Mouse (Mus musculus): ENCODE results near the gene Kng1. TPM values are rescaled to one million over a fixed set of nuclear protein-coding genes. Genes with fewer than 3 reads are reported as not detected.

Kng1 gene
- polyA plus RNA-seq, 1 experiment from 2014 or later, result not detected

DNA sequence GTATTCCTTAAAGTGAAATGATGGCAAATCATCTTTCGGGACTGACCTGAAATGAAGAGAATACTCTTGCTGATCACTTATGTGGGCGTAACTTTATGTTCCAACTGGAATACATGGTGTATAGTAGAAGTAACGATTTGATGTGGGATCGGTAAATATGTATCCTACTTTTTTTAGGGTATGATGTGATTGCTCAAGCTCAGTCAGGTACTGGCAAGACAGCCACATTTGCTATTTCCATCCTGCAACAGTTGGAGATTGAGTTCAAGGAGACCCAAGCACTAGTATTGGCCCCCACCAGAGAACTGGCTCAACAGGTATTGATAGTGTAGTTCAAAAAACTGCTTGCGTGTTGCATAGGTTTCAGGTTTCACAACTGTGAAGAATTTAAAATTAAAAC is 51.3 kb downstream of the Kng1 start:
- H3K27me3 ChIP-seq (ENCODE audit: control insufficient read depth, insufficient read depth, low read length), result no peaks in the 10 kb centered on the region
- peak overlapping the region; percentile 100 for H3K9ac ChIP-seq
- peaks cover 19% of the 10 kb centered on the region for H3K4me1 ChIP-seq (replicated peaks; ENCODE audit: control insufficient read depth, insufficient read depth, low read length)
- ATAC-seq (ENCODE audit: low FRiP score) (no peak), DNase-seq (ENCODE audit: low spot score) (no peak)
- WGBS, result 5% methylated on average over 5 of the region's 5 CpGs
- no peaks in the 10 kb centered on the region for H3K9me3 ChIP-seq (ENCODE audit: control insufficient read depth, low read length)
- 0 out of 2 replicates have a peak overlapping the region, but pooled peaks have one; percentile 98 for H3K27ac ChIP-seq
- H3K36me3 ChIP-seq (replicated peaks; ENCODE audit: control insufficient read depth, insufficient read depth), result peaks cover 52% of the 10 kb centered on the region
- peak overlapping the region; percentile 99 for H3K4me2 ChIP-seq (replicated peaks)
- peak overlapping the region; percentile 95 for H3K4me3 ChIP-seq (replicated peaks; ENCODE audit: low read length)

DNA sequence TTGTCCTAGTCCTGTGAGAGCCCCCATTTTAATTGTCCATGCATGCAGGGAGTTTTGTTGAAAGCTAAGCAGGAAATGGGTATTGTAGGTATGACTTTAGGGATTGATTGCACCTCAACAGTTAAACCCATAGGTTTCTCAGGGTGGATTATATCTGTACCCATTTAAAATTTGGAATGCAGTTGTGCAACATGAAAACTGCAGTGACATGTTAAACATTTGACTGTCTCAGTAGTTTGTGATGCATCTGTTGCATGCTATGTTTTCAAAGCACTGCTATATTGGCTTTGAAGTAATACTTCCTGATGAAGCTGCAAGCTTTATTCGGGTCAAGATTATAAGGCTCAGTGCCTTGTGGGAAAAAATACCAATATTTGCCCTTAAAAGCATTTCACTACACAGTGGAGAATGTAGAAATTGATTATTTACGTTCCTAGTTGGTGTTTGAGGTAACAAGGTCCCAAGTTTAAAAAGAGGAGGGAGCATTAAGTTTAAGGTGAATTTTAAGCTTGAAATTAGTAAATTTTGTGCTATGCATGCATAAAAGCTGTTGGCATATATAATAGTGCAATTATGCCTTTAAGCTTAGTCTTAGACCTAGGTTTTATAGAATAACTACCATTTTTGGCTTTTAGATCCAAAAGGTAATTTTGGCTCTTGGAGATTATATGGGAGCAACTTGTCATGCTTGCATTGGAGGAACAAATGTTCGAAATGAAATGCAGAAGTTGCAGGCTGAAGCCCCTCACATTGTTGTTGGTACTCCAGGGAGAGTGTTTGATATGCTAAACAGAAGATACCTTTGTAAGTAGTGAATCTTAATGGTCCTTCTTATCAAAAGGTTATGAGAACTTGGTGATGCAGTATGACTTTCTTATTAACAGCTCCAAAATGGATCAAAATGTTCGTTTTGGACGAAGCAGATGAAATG is 52.0 kb downstream of the Kng1 start:
- H3K27me3 ChIP-seq (ENCODE audit: control insufficient read depth, insufficient read depth, low read length), result no peaks in the 10 kb centered on the region
- peak overlapping the region; percentile 100 for H3K9ac ChIP-seq
- H3K36me3 ChIP-seq (replicated peaks; ENCODE audit: control insufficient read depth, insufficient read depth), result peaks cover 59% of the 10 kb centered on the region
- DNase-seq (ENCODE audit: low spot score) (no peak), ATAC-seq (ENCODE audit: low FRiP score) (no peak)
- 65% methylated on average over 5 of the region's 5 CpGs for WGBS
- H3K4me3 ChIP-seq (replicated peaks; ENCODE audit: low read length), result peak overlapping the region; percentile 95
- H3K4me2 ChIP-seq (replicated peaks), result peak overlapping the region; percentile 99
- peaks cover 19% of the 10 kb centered on the region for H3K4me1 ChIP-seq (replicated peaks; ENCODE audit: control insufficient read depth, insufficient read depth, low read length)
- H3K9me3 ChIP-seq (ENCODE audit: control insufficient read depth, low read length), result no peaks in the 10 kb centered on the region
- no peak overlapping the region for H3K27ac ChIP-seq

DNA sequence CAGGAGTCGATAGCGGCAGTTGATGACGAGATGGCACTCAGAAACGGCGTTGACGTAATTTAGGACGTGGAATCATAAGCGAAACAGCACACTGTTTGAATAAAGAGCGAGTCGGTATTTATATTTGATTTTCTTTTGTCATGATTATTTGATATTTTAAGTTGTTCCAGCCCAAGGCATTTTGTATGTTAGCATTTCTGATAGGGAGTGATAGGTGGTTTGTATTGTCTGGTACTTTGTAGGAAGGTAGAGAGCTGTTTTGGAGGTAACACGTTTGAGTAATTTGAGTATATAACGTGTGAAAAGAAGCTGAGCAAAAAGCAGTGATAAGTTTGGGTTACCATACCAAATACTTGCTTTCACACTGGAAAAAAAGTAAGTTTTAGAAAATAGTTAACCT is 54.7 kb downstream of the Kng1 start:
- H3K27me3 ChIP-seq (ENCODE audit: control insufficient read depth, insufficient read depth, low read length), result no peaks in the 10 kb centered on the region
- DNase-seq (ENCODE audit: low spot score), result no peak
- no peak overlapping the region for H3K4me2 ChIP-seq (replicated peaks)
- H3K9me3 ChIP-seq (ENCODE audit: control insufficient read depth, low read length), result no peaks in the 10 kb centered on the region
- peaks cover 19% of the 10 kb centered on the region for H3K4me1 ChIP-seq (replicated peaks; ENCODE audit: control insufficient read depth, insufficient read depth, low read length)
- no peak overlapping the region for H3K27ac ChIP-seq
- ATAC-seq (ENCODE audit: low FRiP score), result no peak
- no peak overlapping the region for H3K9ac ChIP-seq
- WGBS, result 87% methylated on average over 12 of the region's 12 CpGs
- H3K4me3 ChIP-seq (replicated peaks; ENCODE audit: low read length), result no peak overlapping the region
- H3K36me3 ChIP-seq (replicated peaks; ENCODE audit: control insufficient read depth, insufficient read depth), result peaks cover 84% of the 10 kb centered on the region

DNA sequence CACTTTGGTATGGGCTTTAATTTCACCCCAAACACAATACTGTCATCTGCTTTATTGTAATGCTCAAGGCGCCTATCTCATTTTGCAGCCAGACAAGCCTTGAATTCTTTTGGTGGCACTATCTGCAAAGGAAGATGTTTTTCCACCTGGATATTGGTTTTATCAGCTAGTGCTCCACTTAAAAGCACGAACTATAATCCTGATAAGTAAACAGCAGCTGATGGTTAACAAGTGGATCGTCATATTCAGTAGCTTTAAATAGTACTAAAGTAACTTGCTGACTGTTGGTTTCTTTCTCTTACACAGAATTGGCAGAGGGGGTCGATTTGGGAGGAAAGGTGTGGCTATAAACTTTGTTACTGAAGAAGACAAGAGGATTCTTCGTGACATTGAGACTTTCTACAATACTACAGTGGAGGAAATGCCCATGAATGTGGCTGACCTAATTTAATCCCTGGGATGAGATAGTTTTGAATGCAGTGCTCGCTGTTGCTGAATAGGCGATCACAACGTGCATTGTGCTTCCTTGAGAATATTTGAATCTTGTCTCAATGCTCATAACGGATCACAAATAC is 55.3 kb downstream of the Kng1 start:
- peaks cover 90% of the 10 kb centered on the region for H3K36me3 ChIP-seq (replicated peaks; ENCODE audit: control insufficient read depth, insufficient read depth)
- H3K27ac ChIP-seq, result no peak overlapping the region
- DNase-seq (ENCODE audit: low spot score) (no peak), ATAC-seq (ENCODE audit: low FRiP score) (no peak)
- H3K9me3 ChIP-seq (ENCODE audit: control insufficient read depth, low read length), result no peaks in the 10 kb centered on the region
- H3K27me3 ChIP-seq (ENCODE audit: control insufficient read depth, insufficient read depth, low read length), result no peaks in the 10 kb centered on the region
- peaks cover 19% of the 10 kb centered on the region for H3K4me1 ChIP-seq (replicated peaks; ENCODE audit: control insufficient read depth, insufficient read depth, low read length)
- no peak overlapping the region for H3K4me2 ChIP-seq (replicated peaks)
- no peak overlapping the region for H3K4me3 ChIP-seq (replicated peaks; ENCODE audit: low read length)
- WGBS, result 61% methylated on average over 9 of the region's 9 CpGs
- H3K9ac ChIP-seq, result no peak overlapping the region

DNA sequence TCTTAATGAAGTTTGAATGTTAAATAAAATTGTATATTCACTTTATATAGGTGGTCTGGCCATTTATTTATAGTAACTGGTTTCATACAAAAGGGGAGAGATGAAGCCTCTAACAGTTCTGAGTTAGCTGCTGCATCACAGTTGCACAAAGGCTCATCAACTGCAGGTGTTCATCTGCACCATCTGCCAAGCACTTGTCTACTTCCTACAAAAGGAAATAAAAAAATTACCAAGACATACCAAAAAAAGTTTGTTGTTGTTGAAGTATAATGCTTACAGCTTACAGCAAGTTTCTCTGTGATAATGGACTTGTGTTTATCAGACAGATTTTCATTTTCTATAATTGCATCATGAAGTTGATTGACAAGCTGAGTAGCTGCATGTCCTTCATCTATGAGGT is 56.2 kb downstream of the Kng1 start:
- Histone ChIP-seq H3K4me1 (replicated peaks; ENCODE audit: control insufficient read depth, insufficient read depth, low read length) (peaks cover 17% of the 10 kb centered on the region), H3K36me3 (replicated peaks; ENCODE audit: control insufficient read depth, insufficient read depth) (peaks cover 90% of the 10 kb centered on the region), H3K9ac (no peak overlapping the region), H3K27ac (no peak overlapping the region), H3K27me3 (ENCODE audit: control insufficient read depth, insufficient read depth, low read length) (no peaks in the 10 kb centered on the region), H3K9me3 (ENCODE audit: control insufficient read depth, low read length) (no peaks in the 10 kb centered on the region), H3K4me2 (replicated peaks) (no peak overlapping the region), H3K4me3 (replicated peaks; ENCODE audit: low read length) (no peak overlapping the region)
- ATAC-seq (ENCODE audit: low FRiP score), result no peak
- no peak for DNase-seq (ENCODE audit: low spot score)

DNA sequence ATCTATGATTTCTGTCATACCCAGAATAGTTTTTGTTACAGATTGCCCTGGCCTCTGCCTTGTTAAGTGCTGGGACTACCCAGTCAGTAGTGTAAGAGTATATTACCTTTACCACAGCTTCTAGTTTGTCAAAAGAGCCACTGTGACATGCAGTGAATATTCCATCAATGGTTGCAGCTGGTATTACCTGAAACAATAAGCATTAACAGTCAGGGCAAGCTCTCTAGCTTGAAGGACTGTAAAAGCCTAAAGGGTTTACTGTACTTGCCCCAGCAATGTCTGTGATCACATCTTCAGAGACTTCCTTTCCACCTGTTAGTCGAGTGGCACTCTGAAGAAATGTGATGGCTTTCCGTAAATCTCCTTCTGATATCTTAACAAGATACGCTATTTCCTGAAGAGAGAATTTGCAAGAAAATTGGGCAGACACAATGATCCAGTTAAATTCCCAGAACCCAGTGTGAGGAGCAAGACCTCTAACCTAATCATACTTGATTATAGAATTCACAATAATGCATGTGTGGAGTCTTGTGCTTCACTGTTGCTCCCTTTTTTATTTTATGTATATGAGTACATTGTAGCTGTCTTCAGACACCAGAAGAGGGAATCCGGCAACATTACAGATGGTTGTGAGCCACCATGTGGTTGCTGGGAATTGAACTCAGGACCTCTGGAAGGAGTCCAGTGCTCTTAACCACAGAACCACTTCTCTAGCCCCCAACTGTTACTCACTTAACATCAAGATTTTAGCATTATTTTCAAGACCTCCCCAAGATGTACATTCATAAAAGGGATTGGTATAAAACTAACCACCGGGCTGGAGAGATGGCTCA is 56.9 kb downstream of the Kng1 start:
- 69% methylated on average over 5 of the region's 5 CpGs for whole genome bisulfite sequencing

DNA sequence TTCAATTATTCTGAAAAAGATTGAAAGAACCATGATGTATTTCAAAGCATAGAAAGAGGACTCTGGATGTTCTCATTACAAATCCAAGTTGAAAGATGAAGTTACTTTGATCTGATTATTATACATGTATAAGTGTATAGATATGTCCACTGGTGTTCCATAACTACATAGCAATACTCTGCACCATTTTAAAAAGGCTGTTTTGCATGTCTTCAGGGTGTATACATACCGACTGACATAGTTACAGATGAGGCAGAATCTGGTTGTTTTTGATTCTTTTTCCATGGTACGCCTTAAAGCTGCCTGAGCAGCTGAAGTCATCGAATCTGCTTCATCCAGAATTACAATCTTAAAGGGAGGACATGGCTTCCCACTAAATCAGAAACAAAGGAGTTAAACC is 57.8 kb downstream of the Kng1 start:
- H3K4me1 ChIP-seq (replicated peaks; ENCODE audit: control insufficient read depth, insufficient read depth, low read length), result peaks cover 3% of the 10 kb centered on the region; the same call in 1 of the 2 replicates
- no peak overlapping the region for H3K9ac ChIP-seq
- ATAC-seq (ENCODE audit: low FRiP score) (no peak), DNase-seq (ENCODE audit: low spot score) (no peak)
- no peaks in the 10 kb centered on the region for H3K9me3 ChIP-seq (ENCODE audit: control insufficient read depth, low read length)
- no peak overlapping the region for H3K4me2 ChIP-seq (replicated peaks)
- no peaks in the 10 kb centered on the region for H3K27me3 ChIP-seq (ENCODE audit: control insufficient read depth, insufficient read depth, low read length)
- no peak overlapping the region for H3K4me3 ChIP-seq (replicated peaks; ENCODE audit: low read length)
- no peak overlapping the region for H3K27ac ChIP-seq
- H3K36me3 ChIP-seq (replicated peaks; ENCODE audit: control insufficient read depth, insufficient read depth), result peaks cover 85% of the 10 kb centered on the region
- 87% methylated on average over 3 of the region's 3 CpGs for WGBS

More for the DNA sequence above, 56.9 kb downstream of the Kng1 start:
- peaks cover 89% of the 10 kb centered on the region for H3K36me3 ChIP-seq (replicated peaks; ENCODE audit: control insufficient read depth, insufficient read depth)
- ATAC-seq (ENCODE audit: low FRiP score) (no peak; the same call in 1 of the 2 replicates), DNase-seq (ENCODE audit: low spot score) (no peak)
- no peak overlapping the region for H3K9ac ChIP-seq
- H3K27me3 ChIP-seq (ENCODE audit: control insufficient read depth, insufficient read depth, low read length), result no peaks in the 10 kb centered on the region
- H3K4me2 ChIP-seq (replicated peaks), result no peak overlapping the region
- H3K4me1 ChIP-seq (replicated peaks; ENCODE audit: control insufficient read depth, insufficient read depth, low read length), result peaks cover 11% of the 10 kb centered on the region
- no peak overlapping the region for H3K27ac ChIP-seq
- H3K4me3 ChIP-seq (replicated peaks; ENCODE audit: low read length), result no peak overlapping the region
- no peaks in the 10 kb centered on the region for H3K9me3 ChIP-seq (ENCODE audit: control insufficient read depth, low read length)

DNA sequence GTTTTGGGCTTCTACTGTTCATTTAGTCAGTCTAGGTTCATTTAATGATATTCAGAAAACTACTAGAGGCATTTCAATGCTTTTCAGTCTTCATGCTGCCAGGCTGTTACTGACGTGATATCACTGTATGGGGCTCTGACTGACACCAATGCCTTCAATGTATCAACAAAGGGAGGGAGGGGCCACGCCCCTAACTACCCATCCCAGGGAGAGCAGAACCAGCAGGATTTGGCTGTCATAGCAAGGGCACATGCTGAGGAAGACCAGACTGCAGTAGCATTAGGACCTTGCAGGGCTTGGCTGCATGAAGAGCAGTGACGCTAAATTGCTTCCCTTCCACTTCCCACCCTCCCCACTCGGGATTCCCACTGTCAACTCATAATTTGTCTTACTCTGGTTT is 59.5 kb downstream of the Kng1 start:
- H3K4me2 ChIP-seq (replicated peaks), result no peak overlapping the region
- ATAC-seq (ENCODE audit: low FRiP score), result no peak
- no peaks in the 10 kb centered on the region for H3K27me3 ChIP-seq (ENCODE audit: control insufficient read depth, insufficient read depth, low read length)
- no peak overlapping the region for H3K9ac ChIP-seq
- H3K9me3 ChIP-seq (ENCODE audit: control insufficient read depth, low read length), result no peaks in the 10 kb centered on the region
- no peak overlapping the region for H3K27ac ChIP-seq
- WGBS, result 72% methylated on average over 4 of the region's 4 CpGs
- H3K36me3 ChIP-seq (replicated peaks; ENCODE audit: control insufficient read depth, insufficient read depth), result peaks cover 84% of the 10 kb centered on the region
- H3K4me3 ChIP-seq (replicated peaks; ENCODE audit: low read length), result no peak overlapping the region
- H3K4me1 ChIP-seq (replicated peaks; ENCODE audit: control insufficient read depth, insufficient read depth, low read length), result no peaks in the 10 kb centered on the region
- no peak for DNase-seq (ENCODE audit: low spot score)

DNA sequence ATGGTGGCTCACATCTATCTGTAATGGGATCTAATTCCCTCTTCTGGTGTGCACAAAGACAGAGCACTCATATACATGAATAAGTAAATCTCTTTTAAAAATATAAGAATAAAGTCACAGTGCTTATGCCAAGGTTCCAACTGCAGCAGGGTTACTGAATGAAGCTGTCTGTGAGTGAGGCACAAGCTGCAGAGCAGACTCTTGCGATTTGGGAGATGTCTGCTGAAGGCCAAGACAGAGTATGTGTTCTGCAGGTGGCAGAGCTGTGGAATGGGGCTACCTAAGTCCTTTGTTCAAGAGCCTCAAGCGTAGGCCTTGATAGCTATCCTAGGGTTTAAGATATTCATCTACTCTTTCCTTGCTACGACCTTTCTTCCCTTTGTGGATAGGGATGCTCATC is 64.8 kb downstream of the Kng1 start:
- Histone ChIP-seq H3K27me3 (ENCODE audit: control insufficient read depth, insufficient read depth, low read length) (no peaks in the 10 kb centered on the region), H3K4me3 (replicated peaks; ENCODE audit: low read length) (no peak overlapping the region), H3K27ac (no peak overlapping the region), H3K36me3 (replicated peaks; ENCODE audit: control insufficient read depth, insufficient read depth) (peaks cover 44% of the 10 kb centered on the region), H3K9ac (no peak overlapping the region), H3K4me2 (replicated peaks) (no peak overlapping the region), H3K4me1 (replicated peaks; ENCODE audit: control insufficient read depth, insufficient read depth, low read length) (peaks cover 9% of the 10 kb centered on the region), H3K9me3 (ENCODE audit: control insufficient read depth, low read length) (no peaks in the 10 kb centered on the region)
- 92% methylated on average over 3 of the region's 3 CpGs for WGBS
- DNase-seq (ENCODE audit: low spot score) (no peak), ATAC-seq (ENCODE audit: low FRiP score) (no peak)
